Mouse (Mus musculus) natural killer cell, adult 2 months (primary cell): ENCODE data around the gene Nfam1.
"Not testable (repeated sequence)": the region's sequence is repeated elsewhere in the genome, so short reads cannot be mapped to it uniquely, and the experiment has no call there.

ENCODE experiments used
- DNase-seq, 2 experiments: peaks; one replicate each; pipeline ENCODE4 v3.0.0; 2022; ENCODE audit warnings: low spot score in 2 of 2

Nfam1 gene

DNA sequence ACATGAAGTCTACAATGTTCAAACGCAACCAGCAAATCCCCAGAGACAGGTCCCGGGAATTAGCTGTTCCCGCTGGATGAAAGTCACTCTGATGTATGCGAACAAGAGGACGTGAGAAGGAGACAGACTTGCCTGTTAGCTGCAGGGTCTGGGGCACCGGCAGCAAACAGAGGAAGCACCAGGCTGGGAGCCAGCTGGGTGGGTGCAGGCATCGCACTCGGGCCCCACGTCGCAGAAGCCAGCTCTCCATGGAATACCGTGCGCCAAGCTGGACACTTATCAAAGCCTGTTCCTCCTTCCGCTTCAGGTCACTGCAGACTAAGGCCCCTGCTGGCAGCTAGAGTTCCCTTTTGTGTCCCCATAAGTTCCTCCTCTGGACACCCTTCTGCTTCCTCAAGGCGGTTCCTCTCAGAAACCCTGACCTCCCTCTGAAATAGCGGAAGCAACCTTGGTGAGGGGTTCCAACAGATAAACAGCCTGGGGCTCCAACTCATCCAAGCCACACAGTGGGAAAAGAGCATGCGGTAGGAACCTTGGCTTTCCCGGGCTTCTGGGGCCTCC lies at the start of gene Nfam1:
Gene Nfam1, minus strand, starts transcription at position 326 of the 561 bp plus-strand sequence.
- DNase-seq, result peak in 1 of 2 experiments; percentile 34

- peak; percentile 21 to 32 for DNase-seq
Measured at GRCm38 (mm10) chr15:83075607-83076525, 42.8 kb upstream of the Nfam1 start.

GRCm38 (mm10) chr15:83074179-83074578 lies 41.1 kb upstream of the Nfam1 start:
- no peak for DNase-seq

- DNase-seq, result no peak
Measured at GRCm38 (mm10) chr15:83071752-83072151, 38.6 kb upstream of the Nfam1 start.

DNA sequence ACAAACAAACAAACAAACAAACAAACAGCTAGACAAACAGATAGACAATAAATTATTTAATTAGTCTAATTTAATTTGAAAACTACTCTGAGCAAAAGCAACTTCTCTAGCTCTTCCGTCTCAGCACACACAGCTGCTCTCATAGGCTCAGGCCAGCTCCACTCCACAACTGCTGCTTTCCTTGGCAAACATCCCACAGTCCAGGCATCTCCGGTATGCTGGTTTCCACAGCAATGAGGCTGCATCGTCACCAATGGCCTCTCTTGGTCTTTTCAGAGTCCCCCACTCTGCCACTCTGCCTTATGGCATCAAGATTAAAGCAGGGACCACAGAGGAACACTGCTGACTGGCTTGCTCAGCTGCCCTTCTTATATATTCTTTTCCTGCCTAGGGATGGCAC lies 37.8 kb upstream of the Nfam1 start:
- no peak for DNase-seq

DNA sequence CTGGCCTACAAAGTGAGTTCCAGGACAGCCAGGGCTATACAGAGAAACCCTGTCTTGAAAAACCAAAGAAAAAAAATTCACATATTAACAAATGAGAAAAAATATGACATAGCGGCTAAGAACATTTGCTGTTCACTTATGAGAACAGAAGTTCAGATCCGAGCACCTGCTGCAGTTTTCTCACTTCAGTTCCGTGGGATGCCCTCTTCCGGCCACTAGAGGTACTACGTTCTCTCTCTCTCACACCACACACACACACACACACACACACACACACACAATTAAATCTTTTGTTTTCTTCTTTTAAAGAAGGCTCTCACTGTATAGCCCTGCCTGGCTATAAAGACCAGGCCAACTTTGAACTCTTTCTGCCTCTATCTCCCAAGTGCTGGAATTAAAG lies 35.2 kb upstream of the Nfam1 start:
- DNase-seq, result no peak

DNA sequence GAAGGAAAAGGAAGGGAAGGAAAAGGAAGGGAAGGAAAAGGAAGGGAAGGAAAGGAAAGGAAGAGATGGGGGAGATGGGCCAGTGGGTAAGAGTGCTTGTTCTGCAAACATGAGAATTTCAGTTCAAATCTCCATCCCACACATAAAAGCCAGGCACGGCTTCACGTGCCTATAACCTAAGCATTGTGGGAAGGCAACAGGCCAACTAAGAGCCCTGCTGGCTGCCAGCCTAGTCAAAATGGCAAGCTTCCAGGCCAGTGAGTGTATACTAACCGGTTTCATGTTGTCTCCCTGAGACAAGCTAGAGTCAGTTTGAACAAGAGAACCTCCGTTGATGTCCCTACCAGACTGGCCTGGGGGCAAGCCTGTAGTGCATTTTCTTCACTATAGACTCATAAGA lies 32.4 kb upstream of the Nfam1 start:
- no peak for DNase-seq

- not testable (repeated sequence) for DNase-seq
Measured at GRCm38 (mm10) chr15:83062582-83062981, 29.5 kb upstream of the Nfam1 start.

DNA sequence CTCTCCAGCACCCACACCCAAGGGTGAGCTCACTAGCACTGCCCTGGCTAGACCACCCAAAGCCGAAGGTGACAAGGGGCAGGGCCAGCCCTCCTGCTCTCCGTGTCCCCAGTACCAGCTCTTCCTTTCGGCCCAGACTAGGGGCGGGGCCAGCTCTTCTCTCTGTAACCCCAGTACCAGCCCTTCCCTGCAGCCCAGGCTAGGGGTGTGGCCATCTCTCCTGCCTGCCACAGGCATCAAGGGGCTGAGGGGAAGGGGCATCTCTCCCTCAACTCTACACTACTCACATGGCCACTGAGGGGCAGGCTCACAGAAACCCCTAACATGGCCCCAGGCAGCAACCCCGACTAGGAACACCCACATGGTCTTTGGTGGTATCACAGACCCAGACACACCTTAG lies 28.6 kb upstream of the Nfam1 start:
- no peak for DNase-seq

- DNase-seq, result no peak
Measured at GRCm38 (mm10) chr15:83059233-83059660, 26.1 kb upstream of the Nfam1 start.

DNA sequence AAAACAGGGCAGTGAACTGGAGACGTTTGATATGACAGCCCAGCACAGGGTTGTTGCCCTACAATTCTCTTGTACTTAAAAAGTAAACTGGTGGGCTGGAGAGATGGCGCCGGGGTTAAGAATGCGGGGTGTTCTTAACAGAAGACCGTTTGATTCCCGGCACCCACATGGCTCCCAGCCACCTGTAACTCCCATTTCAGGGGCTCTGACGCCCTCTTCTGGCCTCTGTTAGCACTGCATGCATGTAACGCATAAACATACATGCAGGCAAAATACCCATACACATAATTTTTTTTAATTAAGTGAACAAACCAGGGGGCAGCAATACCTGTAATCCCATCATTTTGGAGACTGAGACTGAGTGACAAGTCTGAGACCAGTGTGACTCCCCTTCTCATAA lies 24.4 kb upstream of the Nfam1 start:
- DNase-seq, result no peak

GRCm38 (mm10) chr15:83056378-83057083 lies 23.4 kb upstream of the Nfam1 start:
- DNase-seq, result no peak

- no peak for DNase-seq
Measured at GRCm38 (mm10) chr15:83055569-83055968, 22.5 kb upstream of the Nfam1 start.

- no peak for DNase-seq
Measured at GRCm38 (mm10) chr15:83053261-83053660, 20.2 kb upstream of the Nfam1 start.

- DNase-seq, result no peak
Measured at GRCm38 (mm10) chr15:83052341-83053104, 19.4 kb upstream of the Nfam1 start.

GRCm38 (mm10) chr15:83046730-83047129 lies 13.6 kb upstream of the Nfam1 start:
- DNase-seq, result no peak

- no peak for DNase-seq
Measured at GRCm38 (mm10) chr15:83046308-83046707, 13.2 kb upstream of the Nfam1 start.

DNA sequence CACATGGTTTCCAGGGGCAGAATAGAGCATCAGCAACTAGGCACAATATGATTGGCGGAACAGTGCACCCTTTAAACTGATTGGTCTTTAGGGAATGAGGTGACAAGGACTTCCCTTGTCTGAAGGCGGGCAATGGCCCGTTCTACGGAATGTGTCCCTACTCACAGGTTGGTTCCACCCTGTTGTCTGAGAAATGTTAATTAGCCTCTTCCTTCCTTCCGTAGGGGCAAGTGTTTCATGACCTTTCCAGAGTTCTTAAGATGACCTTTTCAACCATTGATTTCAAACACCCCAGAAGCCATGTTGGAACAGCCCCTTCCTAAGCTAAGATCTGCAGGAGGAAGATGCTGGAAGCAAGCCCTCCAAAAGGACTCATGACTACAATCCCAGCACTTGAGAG lies 12.5 kb upstream of the Nfam1 start:
- DNase-seq, result not testable (repeated sequence)

GRCm38 (mm10) chr15:83043362-83043708 lies 10.2 kb upstream of the Nfam1 start:
- DNase-seq, result no peak

DNA sequence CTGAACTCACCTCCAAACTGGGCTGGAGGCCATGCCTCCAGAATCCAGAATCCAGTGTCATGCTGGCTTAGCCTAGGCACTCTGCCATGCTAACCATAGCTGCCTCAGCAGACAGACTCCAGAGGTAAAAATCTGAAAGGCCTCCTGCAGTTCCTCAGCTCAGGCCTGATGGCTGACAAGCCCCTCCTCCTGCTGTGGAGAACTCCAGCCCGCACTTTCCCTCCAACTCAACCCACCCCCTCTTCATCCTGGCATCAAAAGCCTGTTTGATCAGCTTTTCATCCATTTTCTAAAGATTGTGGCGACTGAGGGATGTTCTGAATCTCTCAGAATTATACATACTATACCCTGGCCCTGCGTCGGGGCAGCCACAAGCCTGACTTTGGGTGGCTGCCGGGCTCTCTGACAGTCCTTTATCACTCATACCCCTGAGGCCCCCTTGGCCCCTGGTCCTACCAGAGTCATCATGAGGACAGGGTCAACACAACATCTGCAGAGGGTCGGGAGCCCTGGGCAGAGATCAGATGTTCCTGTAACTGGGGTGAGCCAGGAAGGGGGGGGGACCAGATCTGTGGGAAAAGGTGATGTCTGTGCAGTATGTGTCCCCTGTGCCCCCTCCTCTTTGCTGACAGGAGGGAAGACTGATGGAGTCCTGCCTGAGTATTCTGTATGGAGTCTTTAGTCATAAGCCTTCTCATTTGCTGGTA lies 9.7 kb upstream of the Nfam1 start:
- no peak for DNase-seq

- no peak for DNase-seq
Measured at GRCm38 (mm10) chr15:83040156-83040555, 7.0 kb upstream of the Nfam1 start.
